Mouse (Mus musculus) midbrain, embryonic 14.5 days (tissue): Measurements from ENCODE around the gene Ankzf1. TPM values are rescaled to one million over a fixed set of nuclear protein-coding genes. Genes with fewer than 3 reads are reported as not detected.

Experiments
- ATAC-seq: fragments of 200-750 bp; cut with Nextera tagmentation; 2 replicates; pipeline ENCODE4 v1.8.0; 2017; ENCODE audit warnings: moderate number of reproducible peaks, moderate library complexity; ENCODE audit not compliant: low FRiP score, low TSS enrichment
- DNase-seq: peaks from one replicate; pipeline ENCODE4 v3.0.0-alpha.2; 2015
- H3K27ac ChIP-seq: fragments of 300-500 bp; sonication (generic); replicated peaks from 2 replicates; pipeline ENCODE4 v1.5.1; 2014; ENCODE audit warnings: mild to moderate bottlenecking, low read depth, low read length, moderate library complexity
- H3K27me3 ChIP-seq: fragments of 300-500 bp; sonication (generic); 2 replicates; pipeline ENCODE4 v1.6.1; 2014; ENCODE audit warnings: low read length, control low read depth, mixed read lengths; ENCODE audit not compliant: control insufficient read depth, insufficient read depth
- H3K36me3 ChIP-seq: fragments of 300-500 bp; sonication (generic); 2 replicates; pipeline ENCODE4 v1.6.1; 2014; ENCODE audit warnings: low read length, control low read depth; ENCODE audit not compliant: control insufficient read depth, insufficient read depth
- H3K4me1 ChIP-seq: fragments of 300-500 bp; sonication (generic); 2 replicates; pipeline ENCODE4 v1.6.1; 2014; ENCODE audit warnings: mild to moderate bottlenecking, antibody characterized with exemption, low read length, control low read depth; ENCODE audit not compliant: control insufficient read depth, insufficient read depth
- H3K4me2 ChIP-seq: fragments of 300-500 bp; sonication (generic); 2 replicates; pipeline ENCODE4 v1.6.1; 2014; ENCODE audit warnings: mild to moderate bottlenecking, low read length, moderate library complexity
- H3K4me3 ChIP-seq: fragments of 300-500 bp; sonication (generic); replicated peaks from 2 replicates; pipeline ENCODE4 v1.5.1; 2014; ENCODE audit warnings: low read depth, low read length
- H3K9ac ChIP-seq: fragments of 300-500 bp; sonication (generic); replicated peaks from 2 replicates; pipeline ENCODE4 v1.6.1; 2014; ENCODE audit warnings: mild to moderate bottlenecking, low read length, moderate library complexity
- H3K9me3 ChIP-seq: fragments of 300-500 bp; sonication (generic); 2 replicates; pipeline ENCODE4 v1.6.1; 2016; ENCODE audit warnings: low read length, control low read depth, mixed read lengths; ENCODE audit not compliant: control insufficient read depth
- WGBS: fragments of 180-500 bp; shearing (Covaris S2); extraction: QIAGEN DNeasy Blood & Tissue Kit; methylation state at CpG from one replicate; pipeline ENCODE4 v1.1.7; 2014; 5-methylcytosine and 5-hydroxymethylcytosine counted together
- polyA plus RNA-seq: library from polyadenylated mRNA; unstranded; fragments of >200 nt; fragmentation: Nextera tagmentation; extraction: Ambion mirVana; gene quantifications from 2 replicates; pipeline ENCODE4 v1.2.1, GENCODE M21; 2014

The Ankzf1 gene
- polyA plus RNA-seq, 1 experiment from 2014 or later: 18.1 TPM

GRCm38 (mm10) chr1:75208967-75209678 is 17.2 kb downstream of the Ankzf1 start:
- Histone ChIP-seq H3K4me2 (peak overlapping the region; percentile 96), H3K36me3 (peaks cover 20% of the 10 kb centered on the region), H3K4me1 (peaks cover 27% of the 10 kb centered on the region), H3K27me3 (no peaks in the 10 kb centered on the region), H3K9ac (peak overlapping the region; percentile 42), H3K27ac (no peak overlapping the region), H3K4me3 (peak overlapping the region; percentile 71), H3K9me3 (no peaks in the 10 kb centered on the region)
- DNase-seq (peak; percentile 14), ATAC-seq (no peak)
- WGBS: 12% methylated on average over 34 of the region's 34 CpGs

DNA sequence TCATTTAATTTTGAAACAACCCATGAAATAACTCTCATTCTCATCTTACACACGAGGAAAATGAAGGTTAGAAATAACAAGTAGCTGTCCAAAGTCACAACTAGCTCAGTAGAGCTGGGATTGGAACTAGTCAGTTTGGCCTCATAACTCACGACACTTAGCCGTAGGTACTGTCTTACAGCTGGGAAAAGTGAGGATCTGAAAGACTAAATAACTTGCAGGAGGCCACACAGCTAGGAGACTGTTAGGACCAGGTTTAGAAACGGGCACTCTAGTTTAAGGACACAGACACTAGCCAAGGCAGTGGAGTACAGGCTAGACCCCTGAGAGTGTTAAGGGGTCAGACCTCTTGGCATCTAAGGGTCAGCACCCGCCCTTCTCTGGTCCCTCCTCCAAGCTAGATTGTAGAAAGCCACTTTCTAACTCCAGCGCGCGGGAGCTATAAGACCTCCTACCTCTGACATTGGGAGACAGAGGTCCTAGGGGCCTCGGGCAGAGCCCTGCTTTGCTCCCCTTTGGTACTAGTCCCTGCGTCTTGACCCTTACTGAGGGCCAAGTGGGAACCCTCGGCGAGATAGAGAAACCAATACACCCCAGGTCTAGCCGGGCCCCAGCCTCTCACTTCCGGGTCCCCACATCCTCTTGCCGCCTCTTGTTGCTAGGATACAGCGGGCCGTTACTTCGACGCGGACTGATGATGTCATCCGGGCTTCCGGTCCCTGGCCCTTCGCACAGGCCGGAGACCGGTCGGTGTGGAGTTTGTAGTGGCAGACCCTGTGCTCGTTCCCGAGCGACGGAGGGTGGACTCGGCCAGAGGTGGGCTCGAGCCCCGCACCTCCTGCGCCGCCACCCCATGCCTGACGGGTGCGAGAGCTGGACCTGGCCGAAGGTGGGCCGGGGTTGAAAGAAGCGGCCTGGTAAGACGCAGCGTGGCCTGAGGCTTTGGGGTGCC is 18.5 kb downstream of the Ankzf1 start, which contains the start of the genes Glb1l and Stk16:
Gene Glb1l, minus strand, starts transcription at position 678 of the 952 bp plus-strand sequence.
Gene Stk16, plus strand, starts transcription at position 703 of the 952 bp plus-strand sequence.
- ATAC-seq: peak; percentile 94
- Histone ChIP-seq H3K36me3 (peaks cover 27% of the 10 kb centered on the region), H3K4me1 (peaks cover 27% of the 10 kb centered on the region), H3K4me2 (peak within 1 kb of the TSS; percentile 96), H3K4me3 (peak within 1 kb of the TSS; percentile 71), H3K9ac (peak within 1 kb of the TSS; percentile 74), H3K27me3 (no peaks in the 10 kb centered on the region), H3K27ac (0 out of 2 replicates have a peak within 1 kb of the TSS, but pooled peaks have one; percentile 6), H3K9me3 (no peaks in the 10 kb centered on the region)
- peak; percentile 98 for DNase-seq
- WGBS: 5% methylated on average over 42 of the region's 42 CpGs

DNA sequence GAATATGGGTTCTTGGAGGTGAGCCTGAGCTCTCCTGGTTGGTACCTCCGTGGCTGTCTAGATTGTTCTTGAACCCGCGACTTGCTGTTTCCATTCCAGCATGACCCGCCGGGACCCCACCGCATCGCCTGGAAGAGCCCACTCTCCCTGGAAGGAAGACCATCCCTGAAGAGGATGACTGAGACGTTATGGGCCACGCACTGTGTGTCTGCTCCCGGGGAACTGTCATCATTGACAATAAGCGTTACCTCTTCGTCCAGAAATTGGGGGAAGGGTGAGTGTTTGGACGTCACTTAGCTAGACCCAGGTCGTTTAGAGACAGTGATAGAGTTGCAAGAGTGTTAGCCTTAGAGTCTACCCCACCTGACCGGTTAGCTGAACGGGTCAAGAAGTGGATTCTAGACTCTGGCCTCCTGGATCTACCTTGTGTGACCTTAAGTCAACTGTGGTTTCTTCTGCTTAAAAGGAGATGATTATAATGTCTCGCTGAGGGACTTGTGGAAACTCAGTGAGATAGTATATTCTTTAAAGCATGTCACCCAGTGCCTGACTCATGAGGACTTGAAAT is 19.3 kb downstream of the Ankzf1 start:
- ATAC-seq: no peak
- Histone ChIP-seq H3K9ac (peak overlapping the region; percentile 74), H3K4me2 (peak overlapping the region; percentile 96), H3K27me3 (no peaks in the 10 kb centered on the region), H3K4me3 (peak overlapping the region; percentile 71), H3K36me3 (peaks cover 32% of the 10 kb centered on the region), H3K9me3 (no peaks in the 10 kb centered on the region), H3K4me1 (peaks cover 27% of the 10 kb centered on the region), H3K27ac (0 out of 2 replicates have a peak overlapping the region, but pooled peaks have one; percentile 6)
- WGBS: 12% methylated on average over 17 of the region's 17 CpGs
- DNase-seq: no peak

GRCm38 (mm10) chr1:75212542-75212941 is 20.6 kb downstream of the Ankzf1 start:
- Histone ChIP-seq H3K27ac (no peak overlapping the region), H3K36me3 (peaks cover 32% of the 10 kb centered on the region), H3K4me3 (no peak overlapping the region), H3K9me3 (no peaks in the 10 kb centered on the region), H3K9ac (no peak overlapping the region), H3K4me2 (no peak overlapping the region), H3K27me3 (peaks cover 9% of the 10 kb centered on the region; the same call in 1 of the 2 replicates), H3K4me1 (peaks cover 27% of the 10 kb centered on the region)
- ATAC-seq (no peak), DNase-seq (no peak)
- 90% methylated on average over 4 of the region's 4 CpGs for WGBS

DNA sequence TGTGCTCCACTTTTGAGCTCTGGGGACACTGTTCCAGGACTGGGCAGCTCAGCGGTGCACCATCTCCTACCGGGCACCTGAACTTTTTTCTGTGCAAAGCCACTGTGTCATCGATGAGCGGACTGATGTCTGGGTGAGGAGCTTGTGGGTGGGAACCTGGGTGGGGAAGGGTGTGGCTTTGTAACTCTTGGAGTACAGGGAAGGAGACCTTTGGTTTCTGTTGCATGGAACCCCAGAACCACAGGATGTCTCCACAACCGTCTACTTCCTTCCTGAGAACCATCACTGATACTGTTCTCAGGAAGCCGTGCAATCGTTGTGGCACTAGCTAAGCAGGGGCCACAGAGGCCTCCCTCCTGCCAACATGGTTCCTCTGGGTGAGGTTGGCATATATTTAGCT is 21.1 kb downstream of the Ankzf1 start:
- Histone ChIP-seq H3K27ac (no peak overlapping the region), H3K4me2 (no peak overlapping the region), H3K27me3 (peaks cover 15% of the 10 kb centered on the region; the same call in 1 of the 2 replicates), H3K36me3 (peaks cover 32% of the 10 kb centered on the region), H3K4me1 (peaks cover 27% of the 10 kb centered on the region), H3K4me3 (no peak overlapping the region), H3K9me3 (no peaks in the 10 kb centered on the region), H3K9ac (no peak overlapping the region)
- WGBS: 92% methylated on average over 7 of the region's 7 CpGs
- ATAC-seq: no peak
- DNase-seq: no peak

GRCm38 (mm10) chr1:75214442-75214841 is 22.5 kb downstream of the Ankzf1 start:
- H3K4me3 ChIP-seq: no peak overlapping the region
- H3K9me3 ChIP-seq: no peaks in the 10 kb centered on the region
- 77% methylated on average over 2 of the region's 2 CpGs for WGBS
- H3K4me2 ChIP-seq: no peak overlapping the region
- no peak overlapping the region for H3K9ac ChIP-seq
- H3K36me3 ChIP-seq: peaks cover 32% of the 10 kb centered on the region
- H3K27me3 ChIP-seq: peaks cover 25% of the 10 kb centered on the region
- DNase-seq (no peak), ATAC-seq (no peak)
- no peak overlapping the region for H3K27ac ChIP-seq
- peaks cover 31% of the 10 kb centered on the region for H3K4me1 ChIP-seq

DNA sequence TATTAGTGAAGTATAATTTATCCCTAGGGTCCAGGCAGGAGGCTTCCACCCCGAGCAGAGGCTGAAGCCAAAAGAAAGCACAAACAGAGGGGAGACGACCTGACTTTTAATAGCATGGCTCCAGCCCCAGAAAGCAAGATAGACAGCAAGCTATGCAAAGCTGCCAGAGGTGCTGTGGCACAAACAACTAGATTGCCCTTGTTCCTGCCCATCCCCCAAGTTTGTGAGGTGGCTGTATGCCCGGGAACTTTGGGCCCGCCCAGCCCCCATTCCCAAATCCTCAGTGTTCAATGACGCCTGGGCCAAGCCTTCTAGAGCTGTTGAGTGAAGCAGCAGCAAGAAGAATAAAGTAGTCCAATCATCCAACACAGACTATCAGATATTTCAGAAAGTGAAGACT is 22.9 kb downstream of the Ankzf1 start:
- Histone ChIP-seq H3K27ac (no peak overlapping the region), H3K4me2 (no peak overlapping the region), H3K9me3 (no peaks in the 10 kb centered on the region), H3K36me3 (peaks cover 32% of the 10 kb centered on the region), H3K4me1 (peaks cover 31% of the 10 kb centered on the region), H3K9ac (no peak overlapping the region), H3K27me3 (peaks cover 27% of the 10 kb centered on the region), H3K4me3 (no peak overlapping the region)
- DNase-seq: no peak
- no peak for ATAC-seq
- 75% methylated on average over 5 of the region's 5 CpGs for WGBS

GRCm38 (mm10) chr1:75215785-75216184 is 23.8 kb downstream of the Ankzf1 start:
- ATAC-seq (no peak), DNase-seq (no peak)
- Histone ChIP-seq H3K36me3 (peaks cover 32% of the 10 kb centered on the region), H3K4me1 (peaks cover 27% of the 10 kb centered on the region), H3K9me3 (no peaks in the 10 kb centered on the region), H3K4me2 (no peak overlapping the region), H3K27me3 (peaks cover 36% of the 10 kb centered on the region), H3K9ac (no peak overlapping the region), H3K4me3 (no peak overlapping the region), H3K27ac (no peak overlapping the region)
- WGBS: 93% methylated on average over 9 of the region's 9 CpGs
